Mouse (Mus musculus): Measurements from ENCODE around the gene Klk1b24. TPM values are rescaled to one million over a fixed set of nuclear protein-coding genes. Genes with fewer than 3 reads are reported as not detected.
"Not testable (repeated sequence)": the region's sequence is repeated elsewhere in the genome, so short reads cannot be mapped to it uniquely, and the experiment has no call there.

The Klk1b24 gene
- not detected for total RNA-seq (2021)

- intact Hi-C loops (cut with DNase I); DNase-seq: not testable (repeated sequence)
These were observed at the start of gene Klk1b24 for GRCm38 (mm10) chr7:44187936-44188335. Gene Klk1b24 (plus strand): TSS chr7:44188236.

GRCm38 (mm10) chr7:44179299-44180045, 8.6 kb upstream of the Klk1b24 start:
- DNase-seq, result no peak
- intact Hi-C loops (cut with DNase I), result no loop called here

GRCm38 (mm10) chr7:44186516-44186915, 1.5 kb upstream of the Klk1b24 start:
- intact Hi-C loops (cut with DNase I); DNase-seq: not testable (repeated sequence)

GRCm38 (mm10) chr7:44193466-44193865, 5.4 kb downstream of the Klk1b24 start:
- DNase-seq; intact Hi-C loops (cut with DNase I): not testable (repeated sequence)

- DNase-seq, result no peak
- intact Hi-C loops (cut with DNase I), result no loop called here
These were observed 9.9 kb downstream of the Klk1b24 start, which contains the start of gene Klk1b3 for GRCm38 (mm10) chr7:44197891-44198290. Gene Klk1b3 (plus strand): TSS chr7:44198191.

GRCm38 (mm10) chr7:44207135-44207534, 19.1 kb downstream of the Klk1b24 start, which contains the start of gene Klk1b4:
Gene Klk1b4 (plus strand): TSS chr7:44207435.
- DNase-seq; intact Hi-C loops (cut with DNase I): not testable (repeated sequence)

GRCm38 (mm10) chr7:44208307-44208706, 20.3 kb downstream of the Klk1b24 start:
- no peak for DNase-seq
- intact Hi-C loops (cut with DNase I), result no loop called here

- intact Hi-C loops (cut with DNase I), result no loop called here
- no peak for DNase-seq
These were observed 27.6 kb downstream of the Klk1b24 start, which contains the start of gene Klk1b5 for GRCm38 (mm10) chr7:44215645-44216044. Gene Klk1b5 (plus strand): TSS chr7:44215945.

GRCm38 (mm10) chr7:44221601-44222000, 33.6 kb downstream of the Klk1b24 start:
- intact Hi-C loops (cut with DNase I); DNase-seq: not testable (repeated sequence)

GRCm38 (mm10) chr7:44222335-44222734, 34.3 kb downstream of the Klk1b24 start:
- intact Hi-C loops (cut with DNase I); DNase-seq: not testable (repeated sequence)

GRCm38 (mm10) chr7:44225076-44225475, 37.0 kb downstream of the Klk1b24 start, which contains the start of gene Klk1:
Gene Klk1 (plus strand): TSS chr7:44225360.
- intact Hi-C loops (cut with DNase I), result no loop called here
- no peak for DNase-seq

- no peak for DNase-seq
- intact Hi-C loops (cut with DNase I), result no loop called here
These were observed 47.9 kb downstream of the Klk1b24 start, which contains the start of gene Gm36864 for GRCm38 (mm10) chr7:44235909-44236308. Gene Gm36864 (plus strand): TSS chr7:44236177.

- no peak for DNase-seq
- intact Hi-C loops (cut with DNase I), result loop anchor here (10.0 kb wide), 2 partner anchors 565 to 795 kb away; partner anchors contain the start of genes Cldnd2, Ctu1, Etfb and Gm45233
These were observed 51.9 kb downstream of the Klk1b24 start for GRCm38 (mm10) chr7:44239913-44240312.

- intact Hi-C loops (cut with DNase I), result loop anchor here (10.0 kb wide), 2 partner anchors 566 to 796 kb away; partner anchors contain the start of genes Cldnd2, Ctu1, Etfb and Gm45233
- no peak for DNase-seq
These were observed 52.7 kb downstream of the Klk1b24 start for GRCm38 (mm10) chr7:44240712-44241111.

GRCm38 (mm10) chr7:44241163-44241562, 53.1 kb downstream of the Klk1b24 start:
- DNase-seq, result no peak
- intact Hi-C loops (cut with DNase I), result loop anchor here (10.0 kb wide), 2 partner anchors 566 to 796 kb away; partner anchors contain the start of genes Cldnd2, Ctu1, Etfb and Gm45233

Other genes starting within 250 kb of the Klk1b24 start
- gene Klk1b8, start 237.6 kb upstream of the Klk1b24 start, total RNA-seq (2021), result not detected
- gene Klk1b1, start 221.5 kb upstream of the Klk1b24 start, total RNA-seq (2021), result not detected
- gene Klk1b9, start 212.2 kb upstream of the Klk1b24 start, total RNA-seq (2021), result not detected
- not detected for gene Klk1b11, start 192.4 kb upstream of the Klk1b24 start, total RNA-seq (2021)
- gene Klk1b26, start 176.1 kb upstream of the Klk1b24 start, total RNA-seq (2021), result not detected
- gene Klk1b27, start 135.9 kb upstream of the Klk1b24 start, total RNA-seq (2021), result not detected
- not detected for gene Klk1b21, start 85.9 kb upstream of the Klk1b24 start, total RNA-seq (2021)
- not detected for gene Klk1b22, start 75.6 kb upstream of the Klk1b24 start, total RNA-seq (2021)
- not detected for gene Klk1b16, start 51.5 kb upstream of the Klk1b24 start, total RNA-seq (2021)
- not detected for gene Klk1b3, start 10.0 kb downstream of the Klk1b24 start, total RNA-seq (2021)
- not detected for gene Klk1b4, start 19.2 kb downstream of the Klk1b24 start, total RNA-seq (2021)
- not detected for gene Klk1b5, start 27.7 kb downstream of the Klk1b24 start, total RNA-seq (2021)
- gene Klk1, start 37.1 kb downstream of the Klk1b24 start, total RNA-seq (2021), result not detected
- not detected for gene Gm36864, start 47.9 kb downstream of the Klk1b24 start, total RNA-seq (2021)
- gene 1700028J19Rik, start 58.5 kb downstream of the Klk1b24 start, total RNA-seq (2021), result under 1 TPM; 0.47 to 0.53 TPM
- gene 2410002F23Rik, start 58.5 kb downstream of the Klk1b24 start, total RNA-seq (2021), result 10 to 100 TPM; 34.9 to 42.1 TPM
- gene Acp4, start 69.1 kb downstream of the Klk1b24 start, total RNA-seq (2021), result not detected
- not detected for gene Gm15517, start 73.2 kb downstream of the Klk1b24 start, total RNA-seq (2021)
- gene Clec11a, start 118.7 kb downstream of the Klk1b24 start, total RNA-seq (2021), result 1 to 10 TPM; 1.1 TPM
- gene Shank1, start 122.0 kb downstream of the Klk1b24 start, total RNA-seq (2021), result 1 to 10 TPM; 1.4 TPM
- gene Syt3, start 195.9 kb downstream of the Klk1b24 start, total RNA-seq (2021), result 1 to 10 TPM in 1 of 2 experiments, under 1 TPM in 1; 0.74 to 1.3 TPM
- gene 1700008O03Rik, start 197.6 kb downstream of the Klk1b24 start, total RNA-seq (2021), result under 1 TPM in 1 of 2 experiments, not detected in 1; 0.40 TPM
- gene Lrrc4b, start 240.8 kb downstream of the Klk1b24 start, total RNA-seq (2021), result 10 to 100 TPM; 28.3 to 39.0 TPM

Data from heart, postnatal 10 days (tissue).